Mouse (Mus musculus): ENCODE results near the gene Fbxw19.
"Not testable (repeated sequence)": the region's sequence is repeated elsewhere in the genome, so short reads cannot be mapped to it uniquely, and the experiment has no call there.

The Fbxw19 gene

DNA sequence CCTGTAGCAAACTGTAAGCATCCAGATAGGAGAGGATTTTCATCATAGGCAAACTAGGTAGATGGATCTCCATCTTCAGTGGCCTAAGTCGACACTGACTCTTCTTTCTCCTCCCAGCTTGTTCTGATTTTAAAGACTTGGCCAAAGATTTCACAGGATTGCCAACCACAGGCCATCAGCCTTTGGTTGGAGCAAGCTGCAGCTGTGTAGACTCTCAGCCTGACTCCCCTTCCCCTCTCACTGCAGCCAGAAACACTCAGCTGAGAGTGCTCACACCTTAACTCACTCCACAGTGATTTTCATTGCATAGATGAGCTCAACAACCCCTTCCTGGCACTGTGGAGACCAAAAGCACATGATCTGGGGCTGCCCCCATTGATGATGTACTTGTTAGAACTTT, at the start of gene Fbxw19:
Gene Fbxw19 (minus strand): TSS at position 101 of the 400 bp plus-strand sequence.
- DNase-seq (ENCODE audit: low spot score) = not testable (repeated sequence)

- DNase-seq (ENCODE audit: low spot score) = peak; percentile 15
These were observed 27.9 kb upstream of the Fbxw19 start for GRCm38 (mm10) chr9:109523385-109524064.

DNA sequence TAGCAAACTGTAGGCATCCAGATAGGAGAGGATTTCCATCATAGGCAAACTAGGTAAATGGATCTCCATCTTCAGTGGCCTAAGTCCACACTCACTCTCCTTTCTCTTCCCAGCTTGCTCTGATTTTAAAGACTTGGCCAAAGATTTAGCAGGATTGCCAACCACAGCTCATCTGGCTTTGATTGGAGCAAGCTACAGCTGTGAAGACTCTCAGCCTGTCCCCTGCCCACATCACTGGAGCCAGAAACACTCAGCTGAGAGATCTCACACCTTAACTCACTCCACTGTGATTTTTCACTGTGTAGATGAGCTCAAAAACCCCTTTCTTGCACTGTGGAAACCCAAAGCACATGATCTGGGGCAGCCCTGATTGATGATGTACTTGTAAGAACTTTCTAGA, 46.6 kb downstream of the Fbxw19 start, which contains the start of gene Fbxw16:
Gene Fbxw16 (minus strand): TSS at position 101 of the 400 bp plus-strand sequence.
- DNase-seq (ENCODE audit: low spot score) = no peak

DNA sequence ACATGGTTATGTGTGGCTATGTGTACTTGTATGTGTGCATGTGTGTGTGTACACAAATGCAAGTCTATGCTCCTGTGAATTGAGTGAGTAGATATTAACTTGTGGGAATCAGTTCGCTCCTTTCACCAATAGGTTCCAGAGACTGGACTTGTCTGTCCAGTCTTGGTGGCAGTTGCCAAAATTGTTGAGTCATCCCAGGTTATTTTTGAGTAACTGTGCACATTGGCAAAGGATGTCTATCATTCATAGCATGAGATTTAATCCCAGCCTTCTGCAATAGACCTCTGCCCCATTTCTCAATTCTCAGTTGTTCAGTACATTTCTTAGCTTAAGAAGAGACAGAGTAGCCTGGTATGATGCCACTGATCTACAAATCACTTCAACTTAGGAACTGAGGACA, 62.7 kb downstream of the Fbxw19 start:
- no peak for DNase-seq (ENCODE audit: low spot score)

All from yolk sac, embryonic 10.5 days (tissue).